In genomic region chr11:87470807-87471698, GRCm38 (mm10) we compare ENCODE assay signal across 8 mouse cellular contexts.
DNase-seq lines count a peak whose midpoint lies in the region.
"Not testable (repeated sequence)": the region's sequence is repeated elsewhere in the genome, so short reads cannot be mapped to it uniquely, and the experiment has no call there.

No protein-coding gene starts in this region.

- DNase-seq in adipocyte (ENCODE audit: low spot score), result peak; percentile 53
- DNase-seq in embryo, embryonic 10 days (ENCODE audit: low spot score), result peak; percentile 84
- DNase-seq in gastrocnemius, postnatal 10 days, result peak; percentile 70
- DNase-seq in hindlimb bud, embryonic 11.5 days (ENCODE audit: extremely low spot score, low read depth, low spot score), result peak; percentile 76
- peak; percentile 47 to 53 for DNase-seq in left cerebral cortex, adult 8-10 months (ENCODE audit: low spot score in 2 of 2)
- peak; percentile 38 to 57 for DNase-seq in right cerebral cortex, adult 2 months (ENCODE audit: low spot score in 2 of 2)
- DNase-seq in urinary bladder, adult 2 months (ENCODE audit: low spot score), result peak; percentile 56

- H3K4me3 ChIP-seq in megakaryocyte, embryonic 14.5 days (replicated peaks), result peak overlapping the region; percentile 88

- not testable (repeated sequence) for H3K27me3 ChIP-seq in megakaryocyte, embryonic 14.5 days (replicated peaks)

- not testable (repeated sequence) for H3K36me3 ChIP-seq in megakaryocyte, embryonic 14.5 days (replicated peaks; ENCODE audit: low read length)

- H3K9me3 ChIP-seq in megakaryocyte, embryonic 14.5 days, result not testable (repeated sequence)

- H3K4me1 ChIP-seq in megakaryocyte, embryonic 14.5 days, result peaks cover 44% of the 10 kb centered on the region

Comparison
In these comparisons a context has a peak if more than half of its experiments do, and no peak if none do; other contexts are left out.
1. Peak in every context shown above with its lines: DNase-seq and H3K4me3 ChIP-seq.